Mouse (Mus musculus) G1E (cell line): ENCODE measurements around the gene Tbc1d8.

Source experiments
- CTCF ChIP-seq: IDR thresholded peaks from 2 replicates; pipeline ENCODE4 v1.5.1; 2012; ENCODE audit warnings: low read depth, low read length, inconsistent platforms, mixed read lengths
- GATA1 ChIP-seq: IDR thresholded peaks from 2 replicates; pipeline ENCODE4 v1.6.1; 2012; ENCODE audit warnings: borderline replicate concordance, low read length, inconsistent platforms, mixed read lengths
- GATA2 ChIP-seq: IDR thresholded peaks from 2 replicates; pipeline ENCODE4 v1.6.1; 2012; ENCODE audit warnings: low read depth, low read length, inconsistent platforms, borderline replicate concordance
- POLR2AphosphoS5 ChIP-seq: IDR thresholded peaks from 2 replicates; pipeline ENCODE4 v1.6.1; 2012; ENCODE audit warnings: low read depth, low read length, inconsistent platforms; ENCODE audit not compliant: insufficient replicate concordance
- TAL1 ChIP-seq: conservative IDR thresholded peaks from 2 replicates; pipeline ENCODE4 v1.6.1; 2012; ENCODE audit warnings: low read depth, low read length, inconsistent platforms, mixed read lengths

- no peak for TF ChIP-seq CTCF
- TF ChIP-seq GATA1: no peak
- TF ChIP-seq POLR2AphosphoS5: no peak
- TF ChIP-seq GATA2: no peak
- no peak for TF ChIP-seq TAL1
These were observed 70.4 kb downstream of the Tbc1d8 start for GRCm38 (mm10) chr1:39408123-39408522.
